Mouse (Mus musculus) brain, embryonic 14.5 days (tissue): ENCODE measurements around the gene Gpr176.

Source experiments
- CTCF ChIP-seq: fragments of 200-500 bp; IDR thresholded peaks from 2 replicates; pipeline ENCODE4 v1.5.1; 2012; ENCODE audit warnings: inconsistent platforms, mild to moderate bottlenecking, moderate library complexity, borderline replicate concordance; ENCODE audit not compliant: insufficient read depth, insufficient read length; ENCODE audit errors: extremely low read depth
- POLR2A ChIP-seq: fragments of 200-500 bp; IDR thresholded peaks from 2 replicates; pipeline ENCODE4 v1.6.1; 2012; ENCODE audit warnings: mild to moderate bottlenecking, inconsistent platforms, borderline replicate concordance; ENCODE audit not compliant: poor library complexity, insufficient read depth, insufficient read length, severe bottlenecking; ENCODE audit errors: extremely low read depth

DNA sequence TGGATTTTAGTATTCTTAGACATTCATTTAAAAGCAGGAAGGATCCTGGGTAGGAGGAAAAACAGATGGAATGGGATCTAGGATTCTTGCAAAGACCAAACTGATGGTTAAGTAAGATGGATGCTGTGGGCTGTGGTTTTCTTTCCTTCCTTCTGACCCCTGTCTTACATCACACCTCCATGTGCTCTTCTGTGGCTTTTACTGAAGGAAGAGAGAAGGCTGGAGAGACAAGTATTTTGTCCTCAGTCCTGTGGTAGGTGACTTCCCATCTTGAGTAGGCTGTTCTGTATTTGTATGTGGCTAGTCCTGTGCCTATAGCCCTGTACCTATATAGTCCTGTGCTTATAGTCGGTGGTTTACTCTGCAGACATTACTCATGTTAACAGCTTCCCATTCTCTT lies 2.3 kb upstream of the Gpr176 start:
- TF ChIP-seq CTCF (no peak), POLR2A (no peak)
